Comparison of ENCODE assay signal across 22 mouse cellular contexts in the genomic region with DNA sequence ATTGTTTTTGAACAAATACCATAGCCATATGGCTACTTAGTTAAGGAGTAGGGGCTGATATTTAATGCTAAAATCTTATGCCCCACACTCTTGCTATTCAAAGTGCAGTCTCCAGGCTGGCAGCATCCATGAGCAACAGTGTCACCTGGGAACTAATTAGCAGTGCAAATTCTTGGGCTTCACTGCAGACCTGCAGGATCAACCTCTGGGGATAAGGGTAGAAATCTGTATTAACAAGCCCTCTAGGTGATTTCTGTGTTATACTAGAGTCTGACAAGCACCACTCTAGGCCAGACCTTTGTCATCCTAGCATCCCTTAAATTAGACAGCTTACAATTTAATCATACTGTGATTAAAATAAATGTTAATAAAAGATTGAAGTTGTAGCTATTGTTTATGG.
A peak's percentile ranks its signal among the peaks of the same experiment; 100 is the strongest.
DNase-seq lines count a peak whose midpoint lies in the region; ATAC-seq and TF ChIP-seq lines count a peak whose summit lies in the region.
"Had no signal": no experiment of that assay in that cellular context is flagged by ENCODE, and none has a peak within 500 bp of the region (broad histone marks: within the 10 kb centered on the region; RNA-seq: fewer than 3 reads in every experiment).

No protein-coding gene starts in this region.

- no peaks in the 10 kb centered on the region for H3K27me3 ChIP-seq in midbrain, embryonic 13.5 days
- no peaks in the 10 kb centered on the region for H3K27me3 ChIP-seq in midbrain, embryonic 10.5 days (ENCODE audit: low read depth, poor library complexity, severe bottlenecking)
- H3K27me3 ChIP-seq in midbrain, embryonic 15.5 days (replicated peaks), result no peaks in the 10 kb centered on the region
- no peaks in the 10 kb centered on the region for H3K27me3 ChIP-seq in midbrain, postnatal 0 days (ENCODE audit: insufficient read depth, low read length)
- H3K27me3 ChIP-seq in midbrain, embryonic 16.5 days (ENCODE audit: control insufficient read depth, insufficient read depth, low read depth, low read length), result no peaks in the 10 kb centered on the region
- H3K27me3 ChIP-seq: embryonic facial prominence, embryonic 12.5 days; embryonic facial prominence, embryonic 15.5 days; forebrain, embryonic 12.5 days had no signal

- H3K27ac ChIP-seq in midbrain, embryonic 13.5 days, result no peak overlapping the region
- H3K27ac ChIP-seq in midbrain, embryonic 10.5 days (replicated peaks), result no peak overlapping the region
- H3K27ac ChIP-seq in midbrain, embryonic 15.5 days, result no peak overlapping the region
- no peak overlapping the region for H3K27ac ChIP-seq in midbrain, postnatal 0 days (ENCODE audit: low read depth, low read length)
- no peak overlapping the region for H3K27ac ChIP-seq in midbrain, embryonic 16.5 days (ENCODE audit: low read length)
- H3K27ac ChIP-seq: embryonic facial prominence, embryonic 12.5 days; embryonic facial prominence, embryonic 15.5 days; forebrain, embryonic 10.5 days; forebrain, embryonic 12.5 days had no signal

- no peak for TF ChIP-seq CTCF in midbrain, postnatal 0 days (IDR thresholded peaks at IDR 0.05)

- H3K4me2 ChIP-seq in midbrain, embryonic 13.5 days (replicated peaks), result no peak overlapping the region
- no peak overlapping the region for H3K4me2 ChIP-seq in midbrain, embryonic 15.5 days
- no peak overlapping the region for H3K4me2 ChIP-seq in midbrain, postnatal 0 days (ENCODE audit: low read depth, low read length, poor library complexity, severe bottlenecking)
- H3K4me2 ChIP-seq in midbrain, embryonic 16.5 days (ENCODE audit: low read length), result no peak overlapping the region
- H3K4me2 ChIP-seq: embryonic facial prominence, embryonic 12.5 days; embryonic facial prominence, embryonic 15.5 days; forebrain, embryonic 12.5 days had no signal

- no peaks in the 10 kb centered on the region for H3K36me3 ChIP-seq in midbrain, embryonic 13.5 days
- H3K36me3 ChIP-seq in midbrain, embryonic 10.5 days, result no peaks in the 10 kb centered on the region
- no peaks in the 10 kb centered on the region for H3K36me3 ChIP-seq in midbrain, embryonic 15.5 days (replicated peaks)
- H3K36me3 ChIP-seq in midbrain, postnatal 0 days (ENCODE audit: insufficient read depth, low read length), result no peaks in the 10 kb centered on the region
- H3K36me3 ChIP-seq in midbrain, embryonic 16.5 days (ENCODE audit: control insufficient read depth, insufficient read depth, low read length), result no peaks in the 10 kb centered on the region
- H3K36me3 ChIP-seq: embryonic facial prominence, embryonic 12.5 days; embryonic facial prominence, embryonic 15.5 days; forebrain, embryonic 10.5 days; forebrain, embryonic 12.5 days had no signal

- H3K9ac ChIP-seq in midbrain, embryonic 13.5 days (replicated peaks), result no peak overlapping the region
- H3K9ac ChIP-seq in midbrain, embryonic 15.5 days, result no peak overlapping the region
- H3K9ac ChIP-seq in midbrain, postnatal 0 days (replicated peaks; ENCODE audit: low read length, poor library complexity, severe bottlenecking), result no peak overlapping the region
- no peak overlapping the region for H3K9ac ChIP-seq in midbrain, embryonic 16.5 days (ENCODE audit: low read depth, low read length)
- H3K9ac ChIP-seq: embryonic facial prominence, embryonic 12.5 days; embryonic facial prominence, embryonic 15.5 days; forebrain, embryonic 12.5 days had no signal

- DNase-seq in midbrain, embryonic 10.5 days (ENCODE audit: low spot score), result no peak
- no peak for DNase-seq in midbrain, postnatal 0 days (ENCODE audit: low spot score)
- DNase-seq in cerebellum, postnatal 36 days, result no peak
- DNase-seq: adrenal gland, adult 2 months; adrenal gland, postnatal 10 days; adrenal gland, postnatal 25 days; cerebellum, adult 11-12 months; cerebellum, adult 2 months; cerebellum, adult 9-10 months; cerebellum, postnatal 10 days; cerebellum, postnatal 25 days; embryo, embryonic 11 days had no signal

- peak; percentile 56; the same call in 1 of the 2 replicates for ATAC-seq in midbrain, embryonic 13.5 days
- peak; percentile 69 for ATAC-seq in midbrain, embryonic 15.5 days (replicated peaks)
- ATAC-seq in midbrain, postnatal 0 days (ENCODE audit: low FRiP score), result no peak
- ATAC-seq in midbrain, embryonic 16.5 days, result peak; percentile 68
- ATAC-seq: forebrain, embryonic 14.5 days; forebrain, embryonic 16.5 days had no signal

- H3K4me3 ChIP-seq in midbrain, embryonic 13.5 days (replicated peaks), result no peak overlapping the region
- no peak overlapping the region for H3K4me3 ChIP-seq in midbrain, embryonic 10.5 days
- H3K4me3 ChIP-seq in midbrain, embryonic 15.5 days, result no peak overlapping the region
- no peak overlapping the region for H3K4me3 ChIP-seq in midbrain, postnatal 0 days (ENCODE audit: low read depth, low read length)
- H3K4me3 ChIP-seq in midbrain, embryonic 16.5 days (ENCODE audit: low read depth, low read length), result no peak overlapping the region
- H3K4me3 ChIP-seq: embryonic facial prominence, embryonic 12.5 days; embryonic facial prominence, embryonic 15.5 days; erythroblast, embryonic 14.5 days; forebrain, embryonic 10.5 days; forebrain, embryonic 12.5 days had no signal

- H3K4me1 ChIP-seq in midbrain, embryonic 13.5 days (replicated peaks), result 0 out of 2 replicates have a peak, but pooled peaks cover 4% of the 10 kb centered on the region
- H3K4me1 ChIP-seq in midbrain, embryonic 10.5 days, result no peaks in the 10 kb centered on the region
- no peaks in the 10 kb centered on the region; the same call in 1 of the 2 replicates for H3K4me1 ChIP-seq in midbrain, embryonic 15.5 days
- H3K4me1 ChIP-seq in midbrain, postnatal 0 days (ENCODE audit: insufficient read depth, low read length), result no peaks in the 10 kb centered on the region
- H3K4me1 ChIP-seq in midbrain, embryonic 16.5 days (ENCODE audit: control insufficient read depth, insufficient read depth, low read length), result no peaks in the 10 kb centered on the region
- H3K4me1 ChIP-seq: embryonic facial prominence, embryonic 12.5 days; embryonic facial prominence, embryonic 15.5 days; forebrain, embryonic 12.5 days had no signal

- H3K9me3 ChIP-seq in midbrain, embryonic 13.5 days, result no peaks in the 10 kb centered on the region
- H3K9me3 ChIP-seq in midbrain, embryonic 10.5 days (replicated peaks), result no peaks in the 10 kb centered on the region
- no peaks in the 10 kb centered on the region for H3K9me3 ChIP-seq in midbrain, embryonic 15.5 days
- no peaks in the 10 kb centered on the region for H3K9me3 ChIP-seq in midbrain, postnatal 0 days (ENCODE audit: low read length)
- H3K9me3 ChIP-seq in midbrain, embryonic 16.5 days (replicated peaks; ENCODE audit: control insufficient read depth, low read length, poor library complexity, severe bottlenecking), result no peaks in the 10 kb centered on the region
- H3K9me3 ChIP-seq: embryonic facial prominence, embryonic 12.5 days; embryonic facial prominence, embryonic 15.5 days; forebrain, embryonic 10.5 days; forebrain, embryonic 12.5 days had no signal
